Mouse (Mus musculus) thymus, adult 2 months (tissue): ENCODE data around the gene Izumo2.

Experiments used
- CTCF ChIP-seq: fragments of 200-500 bp; IDR thresholded peaks from 2 replicates; pipeline ENCODE4 v1.5.1; 2012; ENCODE audit warnings: mild to moderate bottlenecking, control low read depth, low read length, moderate library complexity, borderline replicate concordance; ENCODE audit not compliant: control insufficient read depth, poor library complexity, insufficient read depth; ENCODE audit errors: extremely low read depth
- POLR2A ChIP-seq: fragments of 200-500 bp; IDR thresholded peaks from 2 replicates; pipeline ENCODE4 v1.6.1; 2012; ENCODE audit warnings: mild to moderate bottlenecking, low read length, control low read depth, moderate library complexity; ENCODE audit not compliant: control insufficient read depth, poor library complexity, insufficient read depth; ENCODE audit errors: extremely low read depth

DNA sequence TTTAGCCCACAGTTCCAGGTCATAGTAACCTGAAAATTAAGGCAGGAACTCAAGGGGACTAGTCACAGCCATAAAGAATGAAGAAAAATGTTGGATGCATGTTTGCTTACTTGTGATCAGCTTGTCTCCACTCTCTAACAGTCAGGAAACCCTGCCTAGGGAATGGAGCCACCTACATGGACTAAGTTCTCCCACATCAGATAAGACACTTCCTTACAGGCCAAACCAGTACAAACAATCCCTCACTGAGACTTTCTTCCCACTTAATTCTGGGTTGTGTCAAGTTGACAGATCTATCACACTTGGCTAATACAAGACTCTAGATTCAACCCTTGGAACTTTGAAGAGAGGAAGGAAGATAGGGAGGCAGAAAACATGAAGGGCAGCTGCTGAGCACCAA, 51.8 kb downstream of the Izumo2 start:
- TF ChIP-seq CTCF (no peak), POLR2A (no peak)
